Mouse (Mus musculus): ENCODE results near the gene Gm21874. TPM values are rescaled to one million over a fixed set of nuclear protein-coding genes. Genes with fewer than 3 reads are reported as not detected.
"Not testable (repeated sequence)": the region's sequence is repeated elsewhere in the genome, so short reads cannot be mapped to it uniquely, and the experiment has no call there.

Gm21874 gene
- polyA plus RNA-seq (2015; fragmentation: Nextera tagmentation; extraction: Ambion mirVana): not detected in 2 replicates

- ATAC-seq (ENCODE audit: insufficient number of reproducible peaks, low FRiP score, low TSS enrichment, low read depth); H3K27me3 ChIP-seq; H3K4me2 ChIP-seq; H3K36me3 ChIP-seq; H3K9ac ChIP-seq; H3K4me3 ChIP-seq; H3K4me1 ChIP-seq; H3K27ac ChIP-seq; H3K9me3 ChIP-seq: not testable (repeated sequence)
These were observed at the start of gene Gm21874 for GRCm38 (mm10) chrY:9416048-9416447. Gm21874 (minus strand) TSS chrY:9416148.

Other genes with a start within 250 kb of the Gm21874 start
- not detected in 2 replicates for gene Gm21721, start 214.0 kb downstream of the Gm21874 start, polyA plus RNA-seq (2015; fragmentation: Nextera tagmentation; extraction: Ambion mirVana)
- gene Gm21812, start 69.0 kb downstream of the Gm21874 start, polyA plus RNA-seq (2015; fragmentation: Nextera tagmentation; extraction: Ambion mirVana): not detected in 2 replicates

All from limb, embryonic 15.5 days (tissue).